Mouse (Mus musculus) megakaryocyte-erythroid progenitor cell, adult 5-6 weeks (primary cell): ENCODE results near the gene Skil. TPM values are rescaled to one million over a fixed set of nuclear protein-coding genes. Genes with fewer than 3 reads are reported as not detected.
"Not testable (repeated sequence)": the region's sequence is repeated elsewhere in the genome, so short reads cannot be mapped to it uniquely, and the experiment has no call there.

Experiments
- ATAC-seq: replicated peaks from 2 replicates; pipeline ENCODE4 v1.8.0; 2016; ENCODE audit warnings: mild to moderate bottlenecking, inconsistent platforms; ENCODE audit not compliant: severe bottlenecking, poor library complexity, low FRiP score, low TSS enrichment
- total RNA-seq, 2 experiments: library from RNA; stranded (forward) in 1 of 2; stranded (reverse) in 1 of 2; fragments of 200-1000, 215-1000 nt in 1 of 2; fragments of >200 nt in 1 of 2; fragmentation: Nextera tagmentation in 1 of 2; gene quantifications; 2 replicates each; pipeline ENCODE4 v1.2.3; 2014 to 2017

The Skil gene
- total RNA-seq, 2 experiments from 2014 or later: 5.3 to 24.1 TPM

- ATAC-seq: no peak
These were observed 12.8 kb downstream of the Skil start for GRCm38 (mm10) chr3:31107674-31108073.

- ATAC-seq: no peak
These were observed 14.2 kb downstream of the Skil start for GRCm38 (mm10) chr3:31109108-31109507.

GRCm38 (mm10) chr3:31123098-31123497 lies 28.2 kb downstream of the Skil start:
- no peak for ATAC-seq

GRCm38 (mm10) chr3:31126303-31126702 lies 31.4 kb downstream of the Skil start:
- ATAC-seq: no peak

- no peak for ATAC-seq
These were observed 32.0 kb downstream of the Skil start for GRCm38 (mm10) chr3:31126848-31127247.

- no peak for ATAC-seq
These were observed 34.9 kb downstream of the Skil start for GRCm38 (mm10) chr3:31129766-31130165.

GRCm38 (mm10) chr3:31133664-31134063 lies 38.8 kb downstream of the Skil start:
- ATAC-seq: no peak

GRCm38 (mm10) chr3:31134246-31134645 lies 39.4 kb downstream of the Skil start:
- peak; percentile 75 for ATAC-seq

- no peak for ATAC-seq
These were observed 39.8 kb downstream of the Skil start for GRCm38 (mm10) chr3:31134696-31135095.

- ATAC-seq: not testable (repeated sequence)
These were observed 41.7 kb downstream of the Skil start for GRCm38 (mm10) chr3:31136591-31136990.

GRCm38 (mm10) chr3:31138454-31139424 lies 43.9 kb downstream of the Skil start:
- peak; percentile 60; the same call in 1 of the 2 replicates for ATAC-seq

GRCm38 (mm10) chr3:31141621-31142020 lies 46.8 kb downstream of the Skil start:
- no peak for ATAC-seq

- not testable (repeated sequence) for ATAC-seq
These were observed 50.4 kb downstream of the Skil start for GRCm38 (mm10) chr3:31145222-31145621.

GRCm38 (mm10) chr3:31145641-31146290 lies 50.9 kb downstream of the Skil start:
- ATAC-seq: peak; percentile 96

GRCm38 (mm10) chr3:31148595-31148994 lies 53.7 kb downstream of the Skil start:
- ATAC-seq: no peak

GRCm38 (mm10) chr3:31149706-31150105 lies 54.8 kb downstream of the Skil start, which contains the start of gene Cldn11:
Gene Cldn11, plus strand, starts transcription at chr3:31149920.
- no peak for ATAC-seq

- ATAC-seq: no peak
These were observed 57.2 kb downstream of the Skil start for GRCm38 (mm10) chr3:31152108-31152507.

GRCm38 (mm10) chr3:31156126-31156525 lies 61.3 kb downstream of the Skil start:
- ATAC-seq: no peak

- ATAC-seq: no peak
These were observed 62.9 kb downstream of the Skil start for GRCm38 (mm10) chr3:31157776-31158175.

GRCm38 (mm10) chr3:31160046-31160445 lies 65.2 kb downstream of the Skil start:
- no peak for ATAC-seq
